Mouse (Mus musculus): ENCODE data around the gene Esp15. TPM values are rescaled to one million over a fixed set of nuclear protein-coding genes. Genes with fewer than 3 reads are reported as not detected.

The Esp15 gene
- polyA plus RNA-seq (2012): not detected in 2 replicates

DNA sequence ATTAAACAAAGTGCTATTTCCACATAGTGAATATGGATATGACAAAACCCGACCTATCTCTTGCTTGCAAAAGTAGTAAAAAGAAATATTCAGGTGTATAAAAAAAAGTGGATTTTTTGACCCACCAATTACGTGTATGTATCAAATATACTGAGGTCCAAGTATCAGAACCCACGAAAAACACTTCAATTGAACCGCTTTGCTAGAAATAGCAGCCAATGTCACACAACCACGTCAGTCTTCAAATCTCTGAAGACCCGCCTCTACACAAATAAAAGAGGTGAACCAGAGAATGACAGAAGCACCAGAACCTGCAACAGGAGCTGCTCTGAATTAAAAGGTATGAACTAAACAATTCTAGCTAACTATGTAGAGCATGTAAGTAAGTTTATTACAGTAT, at the start of gene Esp15:
TSS of gene Esp15 (plus strand) at position 301 of the 400 bp plus-strand sequence.

Other genes starting within 250 kb of the Esp15 start
- not detected in 2 replicates for gene Esp18, start 234.6 kb upstream of the Esp15 start, polyA plus RNA-seq (2012)
- not detected in 2 replicates for gene Esp16, start 104.8 kb upstream of the Esp15 start, polyA plus RNA-seq (2012)

Measured in megakaryocyte-erythroid progenitor cell, adult 5 weeks (primary cell).